Mouse (Mus musculus) thymus, adult 2 months (tissue): ENCODE measurements around the gene Slc43a2. TPM values are rescaled to one million over a fixed set of nuclear protein-coding genes. Genes with fewer than 3 reads are reported as not detected.
"Not testable (repeated sequence)": the region's sequence is repeated elsewhere in the genome, so short reads cannot be mapped to it uniquely, and the experiment has no call there.

Source experiments
- DNase-seq: peaks from one replicate; pipeline ENCODE4 v3.0.0; 2021
- H3K27ac ChIP-seq: fragments of 200-500 bp; 2 replicates; pipeline ENCODE4 v1.5.1; 2012; ENCODE audit warnings: low read length, control low read depth; ENCODE audit not compliant: control insufficient read depth, insufficient read depth
- H3K27me3 ChIP-seq: fragments of 200-500 bp; 2 replicates; pipeline ENCODE4 v1.6.1; 2012; ENCODE audit warnings: mild to moderate bottlenecking, low read length, moderate library complexity, mixed read lengths; ENCODE audit not compliant: control insufficient read depth, insufficient read depth
- H3K36me3 ChIP-seq: fragments of 200-500 bp; 2 replicates; pipeline ENCODE4 v1.6.1; 2012; ENCODE audit warnings: mild to moderate bottlenecking, low read length, moderate library complexity; ENCODE audit not compliant: control insufficient read depth, insufficient read depth
- H3K4me1 ChIP-seq: fragments of 200-500 bp; replicated peaks from 2 replicates; pipeline ENCODE4 v1.6.1; 2012; ENCODE audit warnings: low read length; ENCODE audit not compliant: control insufficient read depth, insufficient read depth
- H3K4me3 ChIP-seq: fragments of 200-500 bp; 2 replicates; pipeline ENCODE4 v1.5.1; 2012; ENCODE audit warnings: mild to moderate bottlenecking, low read length, control low read depth, moderate library complexity; ENCODE audit not compliant: control insufficient read depth, insufficient read depth
- CTCF ChIP-seq: fragments of 200-500 bp; IDR thresholded peaks from 2 replicates; pipeline ENCODE4 v1.5.1; 2012; ENCODE audit warnings: mild to moderate bottlenecking, control low read depth, low read length, moderate library complexity, borderline replicate concordance; ENCODE audit not compliant: control insufficient read depth, poor library complexity, insufficient read depth; ENCODE audit errors: extremely low read depth
- POLR2A ChIP-seq: fragments of 200-500 bp; IDR thresholded peaks from 2 replicates; pipeline ENCODE4 v1.6.1; 2012; ENCODE audit warnings: mild to moderate bottlenecking, low read length, control low read depth, moderate library complexity; ENCODE audit not compliant: control insufficient read depth, poor library complexity, insufficient read depth; ENCODE audit errors: extremely low read depth
- WGBS: fragments of 180-500 bp; shearing (Covaris S2); methylation state at CpG from one replicate; pipeline ENCODE4 v1.1.7; 2018; 5-methylcytosine and 5-hydroxymethylcytosine counted together
- polyA plus RNA-seq: library from polyadenylated mRNA; depleted of rRNA; stranded (reverse); fragments of >200 nt; gene quantifications from 2 replicates; pipeline ENCODE4 v1.2.3, GENCODE M21; 2012

Slc43a2 gene
- polyA plus RNA-seq, 1 experiment: 207 TPM

DNA sequence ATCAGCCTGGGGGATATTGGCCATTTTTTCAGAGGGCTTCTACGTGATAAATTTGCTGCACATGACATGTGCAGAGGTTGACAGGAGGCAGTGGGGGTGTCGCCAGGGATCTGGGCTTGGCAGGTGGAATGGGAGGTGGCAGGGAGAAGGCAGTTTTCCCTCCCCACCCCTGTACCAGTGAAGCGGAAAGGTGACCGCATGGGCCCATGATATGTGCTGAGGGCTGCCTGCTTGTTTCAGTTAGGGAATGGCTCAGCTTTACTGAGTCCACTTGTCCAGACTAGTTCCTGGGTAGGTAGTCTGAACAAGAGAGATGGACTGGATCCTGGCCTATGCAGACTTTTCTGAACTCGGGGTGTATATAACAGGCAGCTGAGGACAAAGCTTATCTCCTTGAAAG lies 19.8 kb downstream of the Slc43a2 start:
- Histone ChIP-seq H3K36me3 (peaks cover 36% of the 10 kb centered on the region), H3K4me1 (no peaks in the 10 kb centered on the region; the same call in 1 of the 2 replicates), H3K27ac (no peak overlapping the region; the same call in 1 of the 2 replicates), H3K4me3 (no peak overlapping the region), H3K27me3 (no peaks in the 10 kb centered on the region)
- WGBS: 94% methylated on average over 5 of the region's 5 CpGs
- DNase-seq: no peak
- TF ChIP-seq POLR2A (no peak), CTCF (no peak)

GRCm38 (mm10) chr11:75551961-75552441 lies 20.5 kb downstream of the Slc43a2 start:
- no peak for DNase-seq
- no peak overlapping the region for H3K4me3 ChIP-seq
- no peak overlapping the region for H3K27ac ChIP-seq
- H3K27me3 ChIP-seq: no peaks in the 10 kb centered on the region
- TF ChIP-seq POLR2A: no peak
- TF ChIP-seq CTCF: no peak
- WGBS: 96% methylated on average over 9 of the region's 9 CpGs
- no peaks in the 10 kb centered on the region; the same call in 1 of the 2 replicates for H3K4me1 ChIP-seq
- peaks cover 30% of the 10 kb centered on the region for H3K36me3 ChIP-seq

- H3K27me3 ChIP-seq: no peaks in the 10 kb centered on the region
- H3K27ac ChIP-seq: no peak overlapping the region
- no peaks in the 10 kb centered on the region; the same call in 1 of the 2 replicates for H3K4me1 ChIP-seq
- 94% methylated on average over 7 of the region's 7 CpGs for WGBS
- H3K36me3 ChIP-seq: peaks cover 27% of the 10 kb centered on the region
- no peak for TF ChIP-seq POLR2A
- TF ChIP-seq CTCF: no peak
- DNase-seq: no peak
- no peak overlapping the region for H3K4me3 ChIP-seq
Measured at GRCm38 (mm10) chr11:75552906-75553482, 21.5 kb downstream of the Slc43a2 start.

DNA sequence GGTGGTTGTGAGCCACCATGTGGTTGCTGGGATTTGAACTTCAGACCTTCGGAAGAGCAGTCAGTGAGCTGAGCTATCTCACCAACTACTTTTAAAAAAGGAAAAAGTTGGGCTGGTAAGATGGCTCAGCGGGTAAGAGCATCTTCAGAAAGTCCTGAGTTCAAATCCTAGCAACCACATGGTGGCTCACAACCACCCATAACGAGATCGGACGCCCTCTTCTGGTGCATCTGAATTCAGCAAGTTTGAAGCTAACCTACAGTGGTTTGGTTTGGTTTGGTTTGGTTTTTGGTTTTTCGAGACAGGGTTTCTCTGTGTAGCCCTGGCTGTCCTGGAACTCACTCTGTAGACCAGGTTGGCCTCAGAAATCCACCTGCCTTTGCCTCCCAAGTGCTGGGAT lies 24.5 kb downstream of the Slc43a2 start:
- H3K4me3 ChIP-seq, H3K27me3 ChIP-seq, H3K27ac ChIP-seq, DNase-seq: not testable (repeated sequence)
- 90% methylated on average over 6 of the region's 6 CpGs for WGBS
- Histone ChIP-seq H3K4me1 (peaks cover 20% of the 10 kb centered on the region), H3K36me3 (peaks cover 16% of the 10 kb centered on the region)

- H3K27ac ChIP-seq: no peak overlapping the region
- peaks cover 31% of the 10 kb centered on the region for H3K4me1 ChIP-seq
- no peaks in the 10 kb centered on the region for H3K27me3 ChIP-seq
- H3K36me3 ChIP-seq: peaks cover 16% of the 10 kb centered on the region
- TF ChIP-seq POLR2A: no peak
- TF ChIP-seq CTCF: no peak
- no peak overlapping the region for H3K4me3 ChIP-seq
- no peak for DNase-seq
- WGBS: 98% methylated on average over 6 of the region's 6 CpGs
Measured at GRCm38 (mm10) chr11:75557142-75557541, 25.6 kb downstream of the Slc43a2 start.

GRCm38 (mm10) chr11:75558101-75558500 lies 26.6 kb downstream of the Slc43a2 start:
- H3K36me3 ChIP-seq: peaks cover 23% of the 10 kb centered on the region
- H3K27ac ChIP-seq: no peak overlapping the region
- no peaks in the 10 kb centered on the region for H3K27me3 ChIP-seq
- 0 out of 2 replicates have a peak, but pooled peaks have one; percentile 25 for TF ChIP-seq CTCF
- no peak for TF ChIP-seq POLR2A
- 22% methylated on average over 1 of the region's 1 CpGs for WGBS
- H3K4me3 ChIP-seq: no peak overlapping the region
- peak; percentile 53 for DNase-seq
- H3K4me1 ChIP-seq: peaks cover 39% of the 10 kb centered on the region
